In genomic region chr5:30072825-30073821, GRCm38 (mm10) we compare ENCODE assay signal across 7 mouse cellular contexts. TPM values are rescaled to one million over a fixed set of nuclear protein-coding genes. Genes with fewer than 3 reads are reported as not detected.
DNase-seq lines count a peak whose midpoint lies in the region; ATAC-seq lines count a peak whose summit lies in the region.

Gene Tyms (minus strand): TSS chr5:30073617.

- WGBS in intestine, embryonic 14.5 days = 1% methylated on average over 45 of the region's 45 CpGs

- H3K9me3 ChIP-seq in intestine, embryonic 14.5 days (ENCODE audit: control insufficient read depth, low read length) = no peaks in the 10 kb centered on the region

- H3K4me1 ChIP-seq in intestine, embryonic 14.5 days (replicated peaks; ENCODE audit: control insufficient read depth, insufficient read depth, low read length) = no peaks in the 10 kb centered on the region; the same call in 1 of the 2 replicates

- H3K4me3 ChIP-seq in intestine, embryonic 14.5 days (ENCODE audit: low read depth, low read length) = peak within 1 kb of the TSS; percentile 87

- peak within 1 kb of the TSS; percentile 79 for H3K4me2 ChIP-seq in intestine, embryonic 14.5 days (ENCODE audit: low read length)

- no peaks in the 10 kb centered on the region for H3K27me3 ChIP-seq in intestine, embryonic 14.5 days (replicated peaks; ENCODE audit: control insufficient read depth, insufficient read depth, low read length)

- intact Hi-C loops in left cerebral cortex, postnatal 14 days (cut with DNase I) = no loop called here

- peak; percentile 69 to 73 for DNase-seq in adrenal gland, adult 18-20 months (ENCODE audit: low spot score in 2 of 2)
- peak; percentile 93 for DNase-seq in embryo, embryonic 10.5 days (ENCODE audit: low spot score)
- peak; percentile 60 for DNase-seq in gastrocnemius, postnatal 25 days
- DNase-seq in intestine, embryonic 14.5 days (ENCODE audit: low spot score) = peak; percentile 89
- DNase-seq in left cerebral cortex, postnatal 14 days (ENCODE audit: low spot score in 2 of 2) = peak; percentile 63 to 70
- DNase-seq in mesoderm, embryonic 11.5 days (ENCODE audit: low read depth, low spot score) = peak; percentile 83
- peak; percentile 75 for DNase-seq in right cerebral cortex, postnatal 4 days

- H3K27ac ChIP-seq in intestine, embryonic 14.5 days (ENCODE audit: low read depth) = peak within 1 kb of the TSS; percentile 84

- peak; percentile 89 for ATAC-seq in intestine, embryonic 14.5 days (replicated peaks; ENCODE audit: low FRiP score, low TSS enrichment, low read depth)

- H3K9ac ChIP-seq in intestine, embryonic 14.5 days (ENCODE audit: low read length) = peak within 1 kb of the TSS; percentile 88

- H3K36me3 ChIP-seq in intestine, embryonic 14.5 days (ENCODE audit: control insufficient read depth, insufficient read depth, low read length) = peaks cover 33% of the 10 kb centered on the region

RNA-seq across cellular contexts. Expression of gene Tyms, which starts in this region (rescaled TPM):
- 10 to 100 TPM; 13.7 to 13.9 TPM for total RNA-seq in adrenal gland, adult 18-20 months (2021)
- 1 to 10 TPM; 1.8 to 5.1 TPM for total RNA-seq in gastrocnemius, postnatal 25 days (2021)
- polyA plus RNA-seq in intestine, embryonic 14.5 days (2014; fragmentation: Nextera tagmentation; extraction: Ambion mirVana) = 286 and 317 TPM in 2 replicates
- total RNA-seq in left cerebral cortex, postnatal 14 days (2021) = 1 to 10 TPM; 4.1 to 4.2 TPM

Comparison
In these comparisons a context has a peak if more than half of its experiments do, and no peak if none do; other contexts are left out.
1. Peak in every context shown above with its lines: DNase-seq, ATAC-seq, H3K4me3 ChIP-seq and H3K27ac ChIP-seq.